Mouse (Mus musculus): ENCODE results near the gene S100a14.

- TF ChIP-seq CTCF (IDR thresholded peaks at IDR 0.05; ENCODE audit: extremely low read depth, insufficient read depth, low read length) (no peak), POLR2A (IDR thresholded peaks at IDR 0.05; ENCODE audit: extremely low read depth, insufficient read depth, low read length) (no peak)
These were observed 11.2 kb downstream of the S100a14 start for GRCm38 (mm10) chr3:90537905-90538296.

All from cortical plate, adult 2 months (tissue).